Mouse (Mus musculus) lung, adult 2 months (tissue): Measurements from ENCODE around the gene Tex37.

Source experiments
- CTCF ChIP-seq: fragments of 200-500 bp; IDR thresholded peaks from 2 replicates; pipeline ENCODE4 v1.5.1; 2011; ENCODE audit warnings: mild to moderate bottlenecking, low read length, control low read depth; ENCODE audit not compliant: insufficient read depth
- POLR2A ChIP-seq: fragments of 200-500 bp; IDR thresholded peaks from 2 replicates; pipeline ENCODE4 v1.6.1; 2011; ENCODE audit warnings: low read depth, mild to moderate bottlenecking, control low read depth, low read length, borderline replicate concordance; ENCODE audit errors: extremely low read depth

- no peak for TF ChIP-seq POLR2A
- TF ChIP-seq CTCF = no peak
These were observed 19.1 kb downstream of the Tex37 start for GRCm38 (mm10) chr6:70899594-70900003.
